Comparison of ENCODE assay signal across 8 mouse cellular contexts in genomic region chr14:20328474-20328873, GRCm38 (mm10). TPM values are rescaled to one million over a fixed set of nuclear protein-coding genes. Genes with fewer than 3 reads are reported as not detected.
A peak's percentile ranks its signal among the peaks of the same experiment; 100 is the strongest.
DNase-seq lines count a peak whose midpoint lies in the region; ATAC-seq and TF ChIP-seq lines count a peak whose summit lies in the region.
"Had no signal": no experiment of that assay in that cellular context is flagged by ENCODE, and none has a peak within 500 bp of the region (broad histone marks: within the 10 kb centered on the region; RNA-seq: fewer than 3 reads in every experiment).

No protein-coding gene starts in this region.

- H3K36me3 ChIP-seq in midbrain, postnatal 0 days (ENCODE audit: insufficient read depth, low read length) = peaks cover 50% of the 10 kb centered on the region
- peaks cover 65% of the 10 kb centered on the region for H3K36me3 ChIP-seq in midbrain, embryonic 15.5 days (replicated peaks)

- H3K27ac ChIP-seq in midbrain, postnatal 0 days (ENCODE audit: low read depth, low read length) = no peak overlapping the region
- H3K27ac ChIP-seq in midbrain, embryonic 15.5 days = no peak overlapping the region

- no peaks in the 10 kb centered on the region for H3K4me1 ChIP-seq in midbrain, postnatal 0 days (ENCODE audit: insufficient read depth, low read length)
- no peaks in the 10 kb centered on the region for H3K4me1 ChIP-seq in midbrain, embryonic 15.5 days

- H3K4me3 ChIP-seq in midbrain, postnatal 0 days (ENCODE audit: low read depth, low read length) = no peak overlapping the region
- no peak overlapping the region for H3K4me3 ChIP-seq in midbrain, embryonic 15.5 days

- DNase-seq in midbrain, postnatal 0 days (ENCODE audit: low spot score) = no peak
- peak; percentile 33 for DNase-seq in embryo, embryonic 11 days
- peak; percentile 23 to 74 for DNase-seq in kidney, postnatal 36 days
- peak; percentile 51 for DNase-seq in urinary bladder, adult 2 months (ENCODE audit: low spot score)
- no peak for DNase-seq in heart, adult 18-20 months
- no peak for DNase-seq in layer of hippocampus, postnatal 36 days

- peak; percentile 47 for TF ChIP-seq CTCF in midbrain, postnatal 0 days (IDR thresholded peaks at IDR 0.05)

- H3K27me3 ChIP-seq in midbrain, postnatal 0 days (ENCODE audit: insufficient read depth, low read length) = no peaks in the 10 kb centered on the region
- no peaks in the 10 kb centered on the region for H3K27me3 ChIP-seq in midbrain, embryonic 15.5 days (replicated peaks)

- H3K9ac ChIP-seq in midbrain, postnatal 0 days (replicated peaks; ENCODE audit: low read length, poor library complexity, severe bottlenecking) = no peak overlapping the region
- H3K9ac ChIP-seq in midbrain, embryonic 15.5 days = no peak overlapping the region

- no peaks in the 10 kb centered on the region for H3K9me3 ChIP-seq in midbrain, postnatal 0 days (ENCODE audit: low read length)
- H3K9me3 ChIP-seq in midbrain, embryonic 15.5 days = no peaks in the 10 kb centered on the region

- no peak overlapping the region for H3K4me2 ChIP-seq in midbrain, postnatal 0 days (ENCODE audit: low read depth, low read length, poor library complexity, severe bottlenecking)
- H3K4me2 ChIP-seq in midbrain, embryonic 15.5 days = no peak overlapping the region

- no peak for ATAC-seq in midbrain, postnatal 0 days (ENCODE audit: low FRiP score)
- ATAC-seq in midbrain, embryonic 15.5 days (replicated peaks) = no peak

- 81% methylated on average over 9 of the region's 9 CpGs for WGBS in midbrain, postnatal 0 days
- 72% methylated on average over 9 of the region's 9 CpGs for WGBS in midbrain, embryonic 15.5 days

RNA-seq across cellular contexts. Expression of gene Ecd, which starts 19.4 kb away (rescaled TPM):
- total RNA-seq in midbrain, postnatal 0 days (2014; rRNA removed) = 39.6 and 42.6 TPM in 2 replicates
- 36.3 TPM in 2 replicates for polyA plus RNA-seq in midbrain, postnatal 0 days (2015; fragmentation: Nextera tagmentation; extraction: Ambion mirVana)
- polyA plus RNA-seq in midbrain, embryonic 15.5 days (2015; fragmentation: Nextera tagmentation; extraction: Ambion mirVana) = 49.2 and 54.3 TPM in 2 replicates
- 24.8 and 25.6 TPM in 2 replicates for polyA plus RNA-seq in urinary bladder, adult 2 months (2012; rRNA removed)
- 10 to 100 TPM; 36.9 to 38.1 TPM for total RNA-seq in heart, adult 18-20 months (2021)
- total RNA-seq in layer of hippocampus, postnatal 36 days (2021) = 10 to 100 TPM; 34.9 to 35.5 TPM

RNA-seq across cellular contexts. Expression of gene Fam149b, which starts 19.5 kb away (rescaled TPM):
- 61.5 and 70.3 TPM in 2 replicates for total RNA-seq in midbrain, postnatal 0 days (2014; rRNA removed)
- polyA plus RNA-seq in midbrain, postnatal 0 days (2015; fragmentation: Nextera tagmentation; extraction: Ambion mirVana) = 24.4 and 25.4 TPM in 2 replicates
- 47.3 and 48.4 TPM in 2 replicates for polyA plus RNA-seq in midbrain, embryonic 15.5 days (2015; fragmentation: Nextera tagmentation; extraction: Ambion mirVana)
- 41.3 and 43.4 TPM in 2 replicates for polyA plus RNA-seq in urinary bladder, adult 2 months (2012; rRNA removed)
- total RNA-seq in heart, adult 18-20 months (2021) = 10 to 100 TPM; 28.7 to 33.3 TPM
- 10 to 100 TPM; 50.8 to 53.1 TPM for total RNA-seq in layer of hippocampus, postnatal 36 days (2021)

RNA-seq across cellular contexts. Expression of gene Nudt13, which starts 34.0 kb away (rescaled TPM):
- 6.9 and 16.2 TPM in 2 replicates for total RNA-seq in midbrain, postnatal 0 days (2014; rRNA removed)
- 11.8 and 12.0 TPM in 2 replicates for polyA plus RNA-seq in midbrain, postnatal 0 days (2015; fragmentation: Nextera tagmentation; extraction: Ambion mirVana)
- 16.7 and 18.5 TPM in 2 replicates for polyA plus RNA-seq in midbrain, embryonic 15.5 days (2015; fragmentation: Nextera tagmentation; extraction: Ambion mirVana)
- polyA plus RNA-seq in urinary bladder, adult 2 months (2012; rRNA removed) = 39.0 and 48.2 TPM in 2 replicates
- total RNA-seq in heart, adult 18-20 months (2021) = 10 to 100 TPM; 32.6 to 35.8 TPM
- total RNA-seq in layer of hippocampus, postnatal 36 days (2021) = 10 to 100 TPM; 21.7 to 22.9 TPM

RNA-seq across cellular contexts. Expression of gene Kcnk16, which starts 59.5 kb away (rescaled TPM):
- 0.38 TPM in 1 of 2 replicates, not detected in the other for total RNA-seq in midbrain, postnatal 0 days (2014; rRNA removed)
- not detected in 2 replicates for polyA plus RNA-seq in midbrain, postnatal 0 days (2015; fragmentation: Nextera tagmentation; extraction: Ambion mirVana)
- polyA plus RNA-seq in midbrain, embryonic 15.5 days (2015; fragmentation: Nextera tagmentation; extraction: Ambion mirVana) = 0.17 TPM in 1 of 2 replicates, not detected in the other
- 0.14 TPM in 1 of 2 replicates, not detected in the other for polyA plus RNA-seq in urinary bladder, adult 2 months (2012; rRNA removed)
- not detected for total RNA-seq in heart, adult 18-20 months (2021)
- total RNA-seq in layer of hippocampus, postnatal 36 days (2021) = not detected
- polyA plus RNA-seq: heart, embryonic 16.5 days had no signal

Comparison
In these comparisons a context has a peak if more than half of its experiments do, and no peak if none do; other contexts are left out.
1. DNase-seq: peak in embryo, embryonic 11 days (single experiment), kidney, postnatal 36 days (2 of 2) and urinary bladder, adult 2 months (single experiment); none in midbrain, postnatal 0 days (single experiment), heart, adult 18-20 months (0 of 2) and layer of hippocampus, postnatal 36 days (0 of 2).